Mouse (Mus musculus) regulatory T cell (primary cell): ENCODE data around the gene Dtnbp1.

Experiments
- in situ Hi-C: fragments of 300-600 bp; cut with MboI, MseI; formaldehyde crosslinking; loops from one replicate; pipeline ENCODE4 v1.15.1; 2025; ENCODE audit warnings: high pct_unique_total_duplicates

Gene Dtnbp1

GRCm38 (mm10) chr13:45001911-45002615 lies at the start of gene Dtnbp1:
TSS of gene Dtnbp1 (minus strand) at chr13:45002147.
- in situ Hi-C loops = no loop called here

- in situ Hi-C loops = no loop called here
Measured at GRCm38 (mm10) chr13:45049261-45050020, 47.5 kb upstream of the Dtnbp1 start.

GRCm38 (mm10) chr13:45043466-45043865 lies 41.5 kb upstream of the Dtnbp1 start:
- in situ Hi-C loops = no loop called here

- in situ Hi-C loops = no loop called here
Measured at GRCm38 (mm10) chr13:45040741-45041140, 38.8 kb upstream of the Dtnbp1 start.

GRCm38 (mm10) chr13:45040195-45040594 lies 38.2 kb upstream of the Dtnbp1 start:
- in situ Hi-C loops = no loop called here

GRCm38 (mm10) chr13:45036417-45036816 lies 34.5 kb upstream of the Dtnbp1 start:
- in situ Hi-C loops = no loop called here

- in situ Hi-C loops = loop anchor here (5.0 kb wide), 1 partner anchor 443 kb away; no protein-coding TSS in a partner anchor
Measured at GRCm38 (mm10) chr13:45034759-45035158, 32.8 kb upstream of the Dtnbp1 start.

GRCm38 (mm10) chr13:45033360-45033759 lies 31.4 kb upstream of the Dtnbp1 start:
- in situ Hi-C loops = loop anchor here (5.0 kb wide), 1 partner anchor 444 kb away; no protein-coding TSS in a partner anchor

- in situ Hi-C loops = loop anchor here (5.0 kb wide), 1 partner anchor 445 kb away; no protein-coding TSS in a partner anchor
Measured at GRCm38 (mm10) chr13:45032484-45032883, 30.5 kb upstream of the Dtnbp1 start.

- in situ Hi-C loops = loop anchor here (5.0 kb wide), 1 partner anchor 446 kb away; no protein-coding TSS in a partner anchor
Measured at GRCm38 (mm10) chr13:45031748-45032147, 29.8 kb upstream of the Dtnbp1 start.

GRCm38 (mm10) chr13:45031314-45031713 lies 29.4 kb upstream of the Dtnbp1 start:
- in situ Hi-C loops = loop anchor here (5.0 kb wide), 1 partner anchor 446 kb away; no protein-coding TSS in a partner anchor

GRCm38 (mm10) chr13:45030830-45031229 lies 28.9 kb upstream of the Dtnbp1 start:
- in situ Hi-C loops = loop anchor here (5.0 kb wide), 1 partner anchor 446 kb away; no protein-coding TSS in a partner anchor

GRCm38 (mm10) chr13:45029791-45030190 lies 27.8 kb upstream of the Dtnbp1 start:
- in situ Hi-C loops = loop anchor here (5.0 kb wide), 1 partner anchor 448 kb away; no protein-coding TSS in a partner anchor

- in situ Hi-C loops = no loop called here
Measured at GRCm38 (mm10) chr13:45026291-45026690, 24.3 kb upstream of the Dtnbp1 start.

- in situ Hi-C loops = no loop called here
Measured at GRCm38 (mm10) chr13:45024821-45025220, 22.9 kb upstream of the Dtnbp1 start.

- in situ Hi-C loops = no loop called here
Measured at GRCm38 (mm10) chr13:45023356-45024150, 21.6 kb upstream of the Dtnbp1 start.

GRCm38 (mm10) chr13:45008150-45008549 lies 6.2 kb upstream of the Dtnbp1 start:
- in situ Hi-C loops = no loop called here

- in situ Hi-C loops = no loop called here
Measured at GRCm38 (mm10) chr13:45007726-45008125, 5.8 kb upstream of the Dtnbp1 start.

- in situ Hi-C loops = no loop called here
Measured at GRCm38 (mm10) chr13:45006483-45006882, 4.5 kb upstream of the Dtnbp1 start.

GRCm38 (mm10) chr13:45005861-45006260 lies 3.9 kb upstream of the Dtnbp1 start:
- in situ Hi-C loops = no loop called here

- in situ Hi-C loops = no loop called here
Measured at GRCm38 (mm10) chr13:45004987-45005592, 3.1 kb upstream of the Dtnbp1 start.
